Mouse (Mus musculus) urinary bladder, postnatal 36 days (tissue): ENCODE data around the gene Sorl1.
"Not testable (repeated sequence)": the region's sequence is repeated elsewhere in the genome, so short reads cannot be mapped to it uniquely, and the experiment has no call there.

Experiments used
- DNase-seq, 2 experiments: peaks; one replicate each; pipeline ENCODE4 v3.0.0; 2022; ENCODE audit warnings: low spot score in 2 of 2, mixed read lengths in 1 of 2

Sorl1 gene

DNA sequence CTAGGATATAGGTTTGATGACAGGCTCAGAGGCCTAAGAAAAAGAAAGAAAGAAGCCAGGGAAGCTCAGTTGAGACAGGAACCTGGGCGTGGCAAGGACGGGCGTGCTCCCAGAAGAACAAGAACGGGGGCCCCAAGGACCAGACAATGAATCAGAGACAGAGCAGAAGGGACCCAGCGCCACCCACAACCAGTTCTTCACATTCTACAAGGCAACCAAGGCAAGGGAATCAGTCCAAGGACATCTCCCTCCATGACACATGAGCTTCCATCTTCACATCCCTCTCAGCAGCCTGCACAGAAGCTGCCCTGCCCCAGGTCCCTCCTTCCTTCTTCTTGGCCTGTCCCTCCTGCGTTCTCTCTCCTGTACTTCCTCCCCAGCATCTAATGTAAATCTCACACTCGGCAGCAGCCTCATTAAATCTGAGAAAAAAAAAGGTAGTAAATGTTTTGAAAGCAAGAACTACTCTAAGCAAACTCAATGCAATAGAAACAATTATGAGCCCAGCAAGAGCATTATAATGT is 30.0 kb downstream of the Sorl1 start:
- no peak for DNase-seq

GRCm38 (mm10) chr9:42092749-42093148 is 31.3 kb downstream of the Sorl1 start:
- DNase-seq = no peak

DNA sequence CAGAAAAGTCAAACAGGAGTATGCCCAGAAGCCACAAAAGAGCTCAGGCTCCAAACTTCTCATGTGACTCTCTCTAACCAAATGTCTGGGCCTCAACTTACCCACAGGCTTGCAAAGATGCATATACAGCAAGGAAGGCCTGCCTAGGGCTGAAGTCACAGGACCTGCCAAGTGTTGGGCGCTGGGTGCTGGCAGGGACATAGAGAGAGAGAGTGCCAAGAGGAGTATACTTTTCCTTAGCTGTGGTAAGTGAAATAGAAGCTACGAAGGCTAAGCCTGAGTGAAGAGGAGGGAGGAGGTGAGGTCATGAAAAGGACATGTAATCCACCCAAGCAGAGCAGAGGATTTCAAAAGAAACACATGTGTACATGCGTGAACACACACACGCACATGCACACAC is 32.5 kb downstream of the Sorl1 start:
- no peak for DNase-seq

DNA sequence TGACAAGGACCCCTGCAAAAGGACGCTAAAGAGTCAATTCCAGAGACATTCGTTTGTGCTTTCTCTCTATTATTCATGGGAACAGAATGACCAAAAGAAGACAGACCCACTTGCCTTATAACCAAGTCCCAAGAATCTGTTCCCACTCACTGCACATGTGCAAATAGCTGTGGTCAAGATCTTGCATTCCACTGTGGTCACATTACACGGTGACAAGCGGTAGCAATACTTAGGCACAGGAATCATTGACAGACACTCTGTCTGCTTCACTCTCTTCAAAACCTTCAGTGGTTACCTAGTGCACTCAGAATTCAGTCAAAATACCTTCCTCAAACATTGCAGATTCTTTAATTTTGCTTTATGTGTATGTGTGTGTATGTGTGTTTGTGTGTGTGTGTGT is 36.2 kb downstream of the Sorl1 start:
- no peak for DNase-seq

DNA sequence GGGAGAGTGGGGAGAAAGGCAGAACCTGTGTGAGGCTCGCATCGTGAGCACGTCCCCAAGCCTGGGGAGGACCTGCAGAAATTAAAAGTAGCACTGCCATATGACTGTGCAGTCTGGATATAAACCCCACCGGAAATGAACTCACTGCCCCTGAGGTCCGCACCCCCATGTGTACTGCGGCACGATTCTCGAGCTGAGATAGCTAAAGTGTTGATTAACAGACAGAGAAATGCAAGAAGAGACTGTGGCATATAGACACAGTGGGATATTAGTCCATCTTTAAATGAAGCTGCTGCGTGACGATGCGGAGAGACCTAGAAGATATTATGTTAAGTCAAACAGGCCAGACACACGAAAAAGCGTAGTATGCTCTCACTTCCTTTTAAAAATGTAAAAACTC is 38.1 kb downstream of the Sorl1 start:
- DNase-seq = no peak

GRCm38 (mm10) chr9:42083661-42084067 is 40.4 kb downstream of the Sorl1 start:
- no peak for DNase-seq

- DNase-seq = no peak
Measured at GRCm38 (mm10) chr9:42081681-42082530, 42.2 kb downstream of the Sorl1 start.

DNA sequence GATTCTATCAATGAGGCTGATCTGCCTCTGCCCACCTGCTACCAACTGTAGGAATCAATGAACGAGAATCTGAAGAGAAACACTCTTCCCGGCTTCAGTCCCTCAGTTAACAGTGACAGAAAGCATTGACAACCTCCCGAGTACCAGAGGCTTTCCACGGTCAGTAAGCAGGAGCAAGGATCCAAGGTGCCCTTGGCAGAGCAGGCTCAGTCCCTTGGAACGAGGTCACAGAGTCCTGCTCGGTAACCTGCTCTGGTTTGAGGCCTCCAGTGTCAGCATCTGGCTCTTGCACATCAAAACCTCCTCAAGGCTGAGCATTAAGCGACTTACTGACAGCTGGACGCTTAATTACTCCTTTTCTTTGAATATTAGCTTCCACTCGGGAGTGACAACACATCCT is 43.4 kb downstream of the Sorl1 start:
- DNase-seq = no peak

DNA sequence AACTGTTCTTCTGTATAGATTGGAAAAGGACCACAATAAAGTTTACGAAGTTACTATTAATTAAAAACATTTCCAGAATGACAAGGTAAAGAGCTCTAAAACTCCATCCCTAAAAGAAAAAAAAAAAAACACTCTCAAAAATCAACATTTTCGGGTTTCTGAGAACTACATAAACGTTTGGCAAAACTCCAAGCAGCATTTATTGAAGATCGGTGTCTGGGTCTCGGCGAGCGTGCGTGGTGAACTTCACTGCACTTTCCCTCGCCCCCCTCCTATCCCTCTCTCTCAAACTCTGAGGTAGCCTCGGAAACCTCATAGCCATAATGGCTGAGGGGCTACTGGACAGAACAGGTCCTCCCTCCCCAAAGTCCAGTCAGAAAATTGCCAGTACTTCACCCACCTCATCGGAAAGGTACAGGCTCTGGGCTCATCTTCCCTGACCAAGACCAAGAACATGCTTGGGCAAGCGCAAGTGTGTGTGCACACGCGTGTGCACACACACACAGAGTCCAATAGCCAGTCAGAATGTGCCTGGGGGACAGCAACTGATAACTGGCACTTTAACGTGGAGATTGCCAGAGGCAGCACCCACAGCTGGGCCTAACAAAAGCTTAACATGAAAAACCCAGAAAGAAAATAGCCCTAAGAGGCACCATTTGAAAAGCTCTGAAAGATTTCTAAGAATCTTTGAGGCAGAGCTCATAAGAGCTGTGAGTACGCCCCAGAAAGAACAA is 46.8 kb downstream of the Sorl1 start:
- DNase-seq = no peak

DNA sequence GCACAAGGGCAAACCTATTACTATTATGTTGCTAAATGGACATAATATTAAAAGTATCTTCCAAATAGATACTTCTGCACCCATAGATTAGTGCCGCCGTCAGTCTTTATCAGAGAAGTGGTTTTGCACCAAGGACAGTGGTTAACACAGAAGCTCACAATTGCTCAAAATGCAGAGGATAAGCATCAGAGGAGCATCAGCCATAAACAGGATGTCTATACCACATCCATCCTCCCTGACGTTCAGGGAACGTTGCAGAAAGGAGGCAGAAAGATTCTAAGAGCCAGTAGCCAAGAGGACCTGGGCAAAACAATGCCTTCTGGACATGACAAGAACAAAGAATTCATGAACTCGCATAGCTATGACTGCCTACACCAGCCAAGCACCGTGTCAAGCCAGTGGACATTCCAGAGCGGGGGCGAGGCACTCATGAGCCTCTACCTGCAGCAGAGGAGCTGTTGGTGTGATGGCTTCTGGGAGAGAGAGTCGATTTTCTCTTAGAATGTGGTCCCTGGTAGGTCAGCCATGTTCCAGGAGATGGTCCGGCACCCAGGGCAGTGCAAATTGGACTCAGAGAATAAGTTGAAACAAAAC is 47.7 kb downstream of the Sorl1 start:
- DNase-seq = no peak

- DNase-seq = no peak
Measured at GRCm38 (mm10) chr9:42075241-42075640, 48.9 kb downstream of the Sorl1 start.

- DNase-seq = no peak
Measured at GRCm38 (mm10) chr9:42072010-42072409, 52.1 kb downstream of the Sorl1 start.

DNA sequence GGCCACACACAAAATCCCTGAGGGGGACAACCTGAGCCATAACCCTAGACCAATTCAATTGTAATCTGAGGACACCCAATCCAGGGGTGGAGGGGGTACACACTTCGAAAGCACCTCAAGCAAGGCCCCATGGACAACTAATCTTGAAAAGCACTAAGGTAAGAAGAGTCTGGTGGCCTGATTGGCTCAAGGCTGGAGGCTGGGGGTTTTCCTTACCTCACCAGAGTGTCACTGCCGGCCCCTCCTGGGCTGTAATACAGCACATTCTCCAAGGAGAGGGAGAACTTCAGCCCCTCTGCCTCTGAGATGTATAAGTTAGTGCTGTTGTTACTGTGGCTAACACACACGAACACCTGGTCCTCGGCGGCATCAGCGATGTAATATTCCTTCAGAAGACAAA is 53.2 kb downstream of the Sorl1 start:
- DNase-seq = no peak

GRCm38 (mm10) chr9:42069471-42069870 is 54.6 kb downstream of the Sorl1 start:
- DNase-seq = no peak

DNA sequence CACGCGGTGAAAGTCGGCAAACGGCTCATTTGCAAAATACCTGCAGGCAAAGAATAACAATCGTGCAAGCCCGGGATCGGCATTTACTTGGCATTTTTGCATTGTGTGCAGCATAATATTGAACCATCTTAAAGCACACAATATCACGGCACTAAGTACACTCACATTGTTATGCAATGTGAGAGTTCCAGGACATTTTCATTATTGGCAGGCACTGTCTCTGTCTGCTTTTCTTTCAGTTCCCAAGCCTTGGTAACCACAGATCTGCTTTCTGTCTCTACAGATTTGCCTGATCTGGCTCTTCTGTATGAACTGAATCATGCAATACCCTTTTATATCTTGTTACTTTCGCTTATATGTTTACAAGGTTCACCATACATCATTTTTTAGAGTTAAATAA is 56.1 kb downstream of the Sorl1 start:
- no peak for DNase-seq

DNA sequence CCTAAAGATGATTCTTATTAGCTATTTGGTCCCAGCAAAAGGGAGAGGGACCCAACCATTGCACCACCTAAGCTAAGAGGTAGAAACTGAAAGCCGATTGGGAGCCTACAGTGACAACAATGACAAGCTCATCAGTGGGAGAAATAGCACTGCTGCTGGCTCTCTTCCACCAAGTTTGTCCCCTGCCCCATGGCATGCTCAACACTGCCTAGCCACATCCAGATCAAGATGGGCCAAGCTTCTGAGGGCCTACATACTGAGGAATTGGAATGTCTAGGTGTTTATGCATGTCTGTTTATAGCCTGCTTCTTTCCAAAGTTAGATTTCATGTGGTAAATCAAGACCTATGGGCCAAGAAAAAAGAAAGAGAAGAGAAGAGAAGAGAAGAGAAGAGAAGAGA is 58.3 kb downstream of the Sorl1 start:
- DNase-seq = no peak

- DNase-seq = no peak
Measured at GRCm38 (mm10) chr9:42063391-42063790, 60.7 kb downstream of the Sorl1 start.

- DNase-seq = no peak
Measured at GRCm38 (mm10) chr9:42062269-42062668, 61.8 kb downstream of the Sorl1 start.

DNA sequence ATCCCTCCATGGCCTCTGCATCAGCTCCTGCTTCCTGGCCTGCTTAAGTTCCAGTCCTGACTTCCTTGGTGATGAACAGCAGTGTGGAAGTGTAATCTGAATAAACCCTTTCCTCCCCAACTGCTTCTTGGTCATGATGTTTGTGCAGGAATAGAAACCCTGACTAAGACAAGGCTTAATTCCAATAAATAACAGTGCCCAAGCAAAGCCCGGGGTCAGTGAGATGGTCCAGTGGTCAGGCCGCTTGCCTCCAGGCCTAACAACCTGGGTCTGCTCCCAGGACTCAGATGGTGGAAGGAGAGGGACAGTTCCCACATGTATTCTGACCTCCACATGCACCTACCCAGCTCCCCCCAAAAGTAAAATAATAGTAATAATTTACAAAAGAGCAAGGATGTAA is 65.1 kb downstream of the Sorl1 start:
- DNase-seq = not testable (repeated sequence)

DNA sequence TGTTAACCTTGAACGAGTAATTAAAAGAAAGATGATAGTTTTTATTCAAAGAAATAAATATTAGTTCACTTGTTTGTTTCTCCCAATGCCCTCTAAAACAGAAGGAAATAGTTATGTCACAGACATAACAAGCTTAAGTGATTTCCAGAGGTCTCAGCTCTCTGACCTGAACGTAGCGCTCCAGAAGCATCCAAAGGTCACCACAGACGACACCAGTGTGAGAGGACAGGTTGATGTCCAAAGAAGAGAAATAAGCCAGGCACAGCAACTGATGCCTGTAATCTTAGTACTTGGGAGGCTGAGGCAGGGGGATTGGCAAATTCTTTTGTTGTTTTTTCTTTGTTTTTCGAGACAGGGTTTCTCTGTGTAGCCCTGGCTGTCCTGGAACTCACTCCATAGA is 67.5 kb downstream of the Sorl1 start:
- no peak for DNase-seq

- no peak for DNase-seq
Measured at GRCm38 (mm10) chr9:42055378-42055777, 68.7 kb downstream of the Sorl1 start.
